Comparison of ENCODE assay signal across 18 mouse cellular contexts in genomic region chr7:28647016-28647415, GRCm38 (mm10). TPM values are rescaled to one million over a fixed set of nuclear protein-coding genes. Genes with fewer than 3 reads are reported as not detected.
A peak's percentile ranks its signal among the peaks of the same experiment; 100 is the strongest.
DNase-seq lines count a peak whose midpoint lies in the region; ATAC-seq and TF ChIP-seq lines count a peak whose summit lies in the region.
"Had no signal": no experiment of that assay in that cellular context is flagged by ENCODE, and none has a peak within 500 bp of the region (broad histone marks: within the 10 kb centered on the region; RNA-seq: fewer than 3 reads in every experiment).

No protein-coding gene starts in this region.

- ATAC-seq in embryonic facial prominence, embryonic 14.5 days (ENCODE audit: low read depth): 0 out of 2 replicates have a peak, but pooled peaks have one; percentile 22
- ATAC-seq in heart, embryonic 12.5 days (ENCODE audit: insufficient number of reproducible peaks, low FRiP score): no peak

- no peak overlapping the region for H3K4me3 ChIP-seq in embryonic facial prominence, embryonic 14.5 days (ENCODE audit: low read depth, low read length)
- H3K4me3 ChIP-seq in embryonic facial prominence, embryonic 10.5 days: no peak overlapping the region
- no peak overlapping the region for H3K4me3 ChIP-seq in thymus, adult 2 months (ENCODE audit: control insufficient read depth, insufficient read depth, low read length)
- no peak overlapping the region for H3K4me3 ChIP-seq in cerebellum, adult 2 months (replicated peaks; ENCODE audit: insufficient read depth, low read depth, low read length)
- no peak overlapping the region for H3K4me3 ChIP-seq in heart, embryonic 12.5 days
- H3K4me3 ChIP-seq: erythroblast, embryonic 14.5 days; limb, embryonic 10.5 days; midbrain, embryonic 10.5 days; neural tube, embryonic 12.5 days had no signal

- no peak overlapping the region for H3K9ac ChIP-seq in embryonic facial prominence, embryonic 14.5 days (ENCODE audit: low read depth, low read length)
- no peak overlapping the region for H3K9ac ChIP-seq in heart, embryonic 12.5 days
- H3K9ac ChIP-seq: neural tube, embryonic 12.5 days had no signal

- H3K36me3 ChIP-seq in embryonic facial prominence, embryonic 14.5 days (ENCODE audit: control insufficient read depth, insufficient read depth, low read length): no peaks in the 10 kb centered on the region
- H3K36me3 ChIP-seq in embryonic facial prominence, embryonic 10.5 days (replicated peaks): no peaks in the 10 kb centered on the region
- H3K36me3 ChIP-seq in thymus, adult 2 months (ENCODE audit: control insufficient read depth, insufficient read depth, low read length): no peaks in the 10 kb centered on the region
- no peaks in the 10 kb centered on the region for H3K36me3 ChIP-seq in heart, embryonic 12.5 days
- H3K36me3 ChIP-seq: limb, embryonic 10.5 days; midbrain, embryonic 10.5 days; neural tube, embryonic 12.5 days had no signal

- no peak overlapping the region for H3K27ac ChIP-seq in embryonic facial prominence, embryonic 14.5 days (replicated peaks; ENCODE audit: low read depth, low read length)
- no peak overlapping the region for H3K27ac ChIP-seq in embryonic facial prominence, embryonic 10.5 days (replicated peaks)
- no peak overlapping the region for H3K27ac ChIP-seq in thymus, adult 2 months (ENCODE audit: control insufficient read depth, insufficient read depth, low read length)
- no peak overlapping the region for H3K27ac ChIP-seq in cerebellum, adult 2 months (ENCODE audit: insufficient read depth, low read length)
- no peak overlapping the region for H3K27ac ChIP-seq in heart, embryonic 12.5 days (ENCODE audit: poor library complexity, severe bottlenecking)
- H3K27ac ChIP-seq: limb, embryonic 10.5 days; midbrain, embryonic 10.5 days; neural tube, embryonic 12.5 days had no signal

- no peaks in the 10 kb centered on the region for H3K9me3 ChIP-seq in embryonic facial prominence, embryonic 14.5 days (ENCODE audit: control insufficient read depth, low read length)
- no peaks in the 10 kb centered on the region for H3K9me3 ChIP-seq in embryonic facial prominence, embryonic 10.5 days
- H3K9me3 ChIP-seq in heart, embryonic 12.5 days (replicated peaks): peaks cover 4% of the 10 kb centered on the region; the same call in 1 of the 2 replicates
- H3K9me3 ChIP-seq: limb, embryonic 10.5 days; midbrain, embryonic 10.5 days; neural tube, embryonic 12.5 days had no signal

- 41% methylated on average over 7 of the region's 7 CpGs for WGBS in embryonic facial prominence, embryonic 14.5 days
- WGBS in embryonic facial prominence, embryonic 10.5 days: 58% methylated on average over 7 of the region's 7 CpGs
- WGBS in thymus, adult 2 months: 64% methylated on average over 7 of the region's 7 CpGs
- WGBS in cerebellum, adult 2 months: 53% methylated on average over 7 of the region's 7 CpGs
- WGBS in heart, embryonic 12.5 days: 47% methylated on average over 7 of the region's 7 CpGs

- peak; percentile 7 for DNase-seq in embryonic facial prominence, embryonic 14.5 days (ENCODE audit: low spot score)
- DNase-seq in embryonic facial prominence, embryonic 10.5 days (ENCODE audit: low spot score): no peak
- DNase-seq in thymus, adult 2 months: peak; percentile 10
- DNase-seq in thymus, adult 18-20 months: no peak
- peak; percentile 41 for DNase-seq in retina, embryonic 14.5 days (ENCODE audit: low spot score)
- DNase-seq in cerebellum, adult 2 months: no peak
- no peak for DNase-seq in ovary, postnatal 36 days (ENCODE audit: low spot score)
- DNase-seq: B cell, adult 2 months; cerebellum, adult 9-11 months; heart, postnatal 10 days; kidney, adult 18-20 months had no signal

- no peaks in the 10 kb centered on the region for H3K27me3 ChIP-seq in embryonic facial prominence, embryonic 14.5 days (replicated peaks; ENCODE audit: control insufficient read depth, insufficient read depth, low read length)
- H3K27me3 ChIP-seq in embryonic facial prominence, embryonic 10.5 days (replicated peaks; ENCODE audit: low read depth, poor library complexity, severe bottlenecking): no peaks in the 10 kb centered on the region
- H3K27me3 ChIP-seq in thymus, adult 2 months (ENCODE audit: control insufficient read depth, insufficient read depth, low read length): no peaks in the 10 kb centered on the region
- H3K27me3 ChIP-seq in cerebellum, adult 2 months (ENCODE audit: control insufficient read depth, insufficient read depth, low read length): no peaks in the 10 kb centered on the region
- H3K27me3 ChIP-seq in heart, embryonic 12.5 days (replicated peaks): no peaks in the 10 kb centered on the region
- H3K27me3 ChIP-seq: neural tube, embryonic 12.5 days had no signal

- TF ChIP-seq CTCF in thymus, adult 2 months (IDR thresholded peaks at IDR 0.05; ENCODE audit: borderline replicate concordance, control insufficient read depth, extremely low read depth, insufficient read depth, low read length, poor library complexity): no peak
- no peak for TF ChIP-seq CTCF in cerebellum, adult 2 months (IDR thresholded peaks at IDR 0.05; ENCODE audit: borderline replicate concordance, insufficient read depth, low read depth, low read length)

- TF ChIP-seq POLR2A in thymus, adult 2 months (IDR thresholded peaks at IDR 0.05; ENCODE audit: control insufficient read depth, extremely low read depth, insufficient read depth, low read length, poor library complexity): no peak
- TF ChIP-seq POLR2A in cerebellum, adult 2 months (IDR thresholded peaks at IDR 0.05; ENCODE audit: borderline replicate concordance, insufficient read depth, low read length): no peak

- H3K4me2 ChIP-seq in embryonic facial prominence, embryonic 14.5 days (ENCODE audit: low read depth, low read length): no peak overlapping the region
- H3K4me2 ChIP-seq in heart, embryonic 12.5 days: no peak overlapping the region
- H3K4me2 ChIP-seq: neural tube, embryonic 12.5 days had no signal

- no peaks in the 10 kb centered on the region for H3K4me1 ChIP-seq in embryonic facial prominence, embryonic 14.5 days (ENCODE audit: control insufficient read depth, insufficient read depth, low read length)
- H3K4me1 ChIP-seq in embryonic facial prominence, embryonic 10.5 days: no peaks in the 10 kb centered on the region
- no peaks in the 10 kb centered on the region for H3K4me1 ChIP-seq in thymus, adult 2 months (replicated peaks; ENCODE audit: control insufficient read depth, insufficient read depth, low read length)
- H3K4me1 ChIP-seq in cerebellum, adult 2 months (ENCODE audit: control insufficient read depth, insufficient read depth, low read length): no peaks in the 10 kb centered on the region
- H3K4me1 ChIP-seq in heart, embryonic 12.5 days (replicated peaks): no peaks in the 10 kb centered on the region
- H3K4me1 ChIP-seq: limb, embryonic 10.5 days; neural tube, embryonic 12.5 days had no signal

RNA-seq across cellular contexts. Expression of gene Acp7, which starts 15.9 kb away (rescaled TPM):
- polyA plus RNA-seq in embryonic facial prominence, embryonic 14.5 days (2014; fragmentation: Nextera tagmentation; extraction: Ambion mirVana): 0.10 and 0.40 TPM in 2 replicates
- not detected in 2 replicates for polyA plus RNA-seq in embryonic facial prominence, embryonic 10.5 days (2016; fragmentation: Nextera tagmentation; extraction: Ambion mirVana)
- polyA plus RNA-seq in thymus, adult 2 months (2012; rRNA removed): 0.69 and 0.92 TPM in 2 replicates
- 0.90 and 1.4 TPM in 2 replicates for polyA plus RNA-seq in cerebellum, adult 2 months (2012; rRNA removed)
- polyA plus RNA-seq in heart, embryonic 12.5 days (2016; fragmentation: Nextera tagmentation; extraction: Ambion mirVana): not detected in 2 replicates
- polyA plus RNA-seq: erythroblast, embryonic 14.5 days; limb, embryonic 10.5 days; liver, embryonic 16.5 days; midbrain, embryonic 10.5 days; neural tube, embryonic 12.5 days; stomach, embryonic 14.5 days had no signal

RNA-seq across cellular contexts. Expression of gene Fbxo27, which starts 45.6 kb away (rescaled TPM):
- 6.9 and 7.1 TPM in 2 replicates for polyA plus RNA-seq in embryonic facial prominence, embryonic 14.5 days (2014; fragmentation: Nextera tagmentation; extraction: Ambion mirVana)
- polyA plus RNA-seq in embryonic facial prominence, embryonic 10.5 days (2016; fragmentation: Nextera tagmentation; extraction: Ambion mirVana): 7.8 TPM in 2 replicates
- polyA plus RNA-seq in thymus, adult 2 months (2012; rRNA removed): 19.1 and 26.5 TPM in 2 replicates
- polyA plus RNA-seq in cerebellum, adult 2 months (2012; rRNA removed): 66.4 and 68.8 TPM in 2 replicates
- polyA plus RNA-seq in heart, embryonic 12.5 days (2016; fragmentation: Nextera tagmentation; extraction: Ambion mirVana): 3.4 and 4.7 TPM in 2 replicates
- polyA plus RNA-seq: erythroblast, embryonic 14.5 days had no signal

RNA-seq across cellular contexts. Expression of gene Pak4, which starts 49.0 kb away (rescaled TPM):
- polyA plus RNA-seq in embryonic facial prominence, embryonic 14.5 days (2014; fragmentation: Nextera tagmentation; extraction: Ambion mirVana): 20.7 and 23.5 TPM in 2 replicates
- 70.1 and 75.8 TPM in 2 replicates for polyA plus RNA-seq in embryonic facial prominence, embryonic 10.5 days (2016; fragmentation: Nextera tagmentation; extraction: Ambion mirVana)
- 32.8 and 37.7 TPM in 2 replicates for polyA plus RNA-seq in thymus, adult 2 months (2012; rRNA removed)
- polyA plus RNA-seq in cerebellum, adult 2 months (2012; rRNA removed): 8.3 and 8.5 TPM in 2 replicates
- 32.7 TPM in 2 replicates for polyA plus RNA-seq in heart, embryonic 12.5 days (2016; fragmentation: Nextera tagmentation; extraction: Ambion mirVana)

RNA-seq across cellular contexts. Expression of gene Samd4b, which starts 49.1 kb away (rescaled TPM):
- polyA plus RNA-seq in embryonic facial prominence, embryonic 14.5 days (2014; fragmentation: Nextera tagmentation; extraction: Ambion mirVana): 31.5 and 33.8 TPM in 2 replicates
- 36.0 and 38.9 TPM in 2 replicates for polyA plus RNA-seq in embryonic facial prominence, embryonic 10.5 days (2016; fragmentation: Nextera tagmentation; extraction: Ambion mirVana)
- polyA plus RNA-seq in thymus, adult 2 months (2012; rRNA removed): 118 and 139 TPM in 2 replicates
- polyA plus RNA-seq in cerebellum, adult 2 months (2012; rRNA removed): 54.1 and 54.9 TPM in 2 replicates
- polyA plus RNA-seq in heart, embryonic 12.5 days (2016; fragmentation: Nextera tagmentation; extraction: Ambion mirVana): 29.0 and 29.5 TPM in 2 replicates

Comparison
In these comparisons a context has a peak if more than half of its experiments do, and no peak if none do; other contexts are left out.
1. DNase-seq: peak in embryonic facial prominence, embryonic 14.5 days (single experiment), thymus, adult 2 months (single experiment) and retina, embryonic 14.5 days (single experiment); none in embryonic facial prominence, embryonic 10.5 days (single experiment), thymus, adult 18-20 months (0 of 2), cerebellum, adult 2 months (0 of 2) and ovary, postnatal 36 days (single experiment).